Mouse (Mus musculus) neural tube, postnatal 0 days (tissue): ENCODE measurements around the gene Gm13285. TPM values are rescaled to one million over a fixed set of nuclear protein-coding genes. Genes with fewer than 3 reads are reported as not detected.

Experiments
- polyA plus RNA-seq: library from polyadenylated mRNA; unstranded; fragments of >200 nt; fragmentation: Nextera tagmentation; extraction: Ambion mirVana; gene quantifications from 2 replicates; pipeline ENCODE4 v1.2.1, GENCODE M21; 2015

Gm13285 gene
- polyA plus RNA-seq: 0.22 and 0.46 TPM in 2 replicates

GRCm38 (mm10) chr4:88799365-88799764, at the start of gene Gm13285:
Gm13285 (plus strand) TSS chr4:88799665.

GRCm38 (mm10) chr4:88754818-88755340, 44.6 kb upstream of the Gm13285 start, which contains the start of gene Gm13271:
Gm13271 (plus strand) TSS chr4:88754868.

GRCm38 (mm10) chr4:88759610-88760268, 39.7 kb upstream of the Gm13285 start, which contains the start of gene Gm13283:
Gm13283 (plus strand) TSS chr4:88760119.

GRCm38 (mm10) chr4:88773534-88773933, 25.9 kb upstream of the Gm13285 start, which contains the start of gene Gm13290:
Gm13290 (plus strand) TSS chr4:88773834.

GRCm38 (mm10) chr4:88776622-88777021, 22.8 kb upstream of the Gm13285 start, which contains the start of gene Gm13289:
Gm13289 (plus strand) TSS chr4:88776922.

GRCm38 (mm10) chr4:88779550-88779949, 19.9 kb upstream of the Gm13285 start, which contains the start of gene Gm13272:
Gm13272 (plus strand) TSS chr4:88779850.

GRCm38 (mm10) chr4:88781831-88782230, 17.6 kb upstream of the Gm13285 start, which contains the start of gene Ifnz:
Ifnz (plus strand) TSS chr4:88782131.

GRCm38 (mm10) chr4:88785409-88785808, 14.1 kb upstream of the Gm13285 start, which contains the start of gene Gm13276:
Gm13276 (plus strand) TSS chr4:88785709.

GRCm38 (mm10) chr4:88788402-88788801, 11.1 kb upstream of the Gm13285 start, which contains the start of gene Gm13277:
Gm13277 (plus strand) TSS chr4:88788632.

GRCm38 (mm10) chr4:88791250-88791649, 8.2 kb upstream of the Gm13285 start, which contains the start of gene Gm13278:
Gm13278 (plus strand) TSS chr4:88791550.

GRCm38 (mm10) chr4:88793936-88794675, 5.4 kb upstream of the Gm13285 start, which contains the start of gene Gm13275:
Gm13275 (plus strand) TSS chr4:88794487.

GRCm38 (mm10) chr4:88797097-88797496, 2.4 kb upstream of the Gm13285 start, which contains the start of gene Gm13279:
Gm13279 (plus strand) TSS chr4:88797397.

GRCm38 (mm10) chr4:88802954-88803353, 3.5 kb downstream of the Gm13285 start, which contains the start of gene Gm13287:
Gm13287 (plus strand) TSS chr4:88803254.

GRCm38 (mm10) chr4:88805231-88805630, 5.8 kb downstream of the Gm13285 start, which contains the start of gene Gm13288:
Gm13288 (plus strand) TSS chr4:88805531.

GRCm38 (mm10) chr4:88815928-88816327, 16.5 kb downstream of the Gm13285 start, which contains the start of gene Ifna7:
Ifna7 (plus strand) TSS chr4:88816228.

GRCm38 (mm10) chr4:88819659-88820058, 20.2 kb downstream of the Gm13285 start, which contains the start of gene Ifna11:
Ifna11 (plus strand) TSS chr4:88819959.

GRCm38 (mm10) chr4:88827116-88827515, 27.7 kb downstream of the Gm13285 start, which contains the start of gene Ifna6:
Ifna6 (plus strand) TSS chr4:88827416.

GRCm38 (mm10) chr4:88835225-88835624, 35.8 kb downstream of the Gm13285 start, which contains the start of gene Ifna5:
Ifna5 (plus strand) TSS chr4:88835525.

GRCm38 (mm10) chr4:88841438-88841911, 42.0 kb downstream of the Gm13285 start, which contains the start of gene Ifna4:
Ifna4 (plus strand) TSS chr4:88841861.

GRCm38 (mm10) chr4:88849698-88850097, 50.2 kb downstream of the Gm13285 start, which contains the start of gene Ifna1:
Ifna1 (plus strand) TSS chr4:88850087.

